Mouse (Mus musculus) embryo, embryonic 11.5 days (tissue): ENCODE measurements around the gene Mesp2.

ENCODE experiments used
- DNase-seq: peaks from one replicate; pipeline ENCODE4 v3.0.0-alpha.2; 2012; ENCODE audit warnings: low read depth, low spot score

Mesp2 gene

GRCm38 (mm10) chr7:79861794-79862193, 51.3 kb downstream of the Mesp2 start:
- DNase-seq: no peak
